18 mouse cellular contexts compared by ENCODE assay signal in the genomic region with DNA sequence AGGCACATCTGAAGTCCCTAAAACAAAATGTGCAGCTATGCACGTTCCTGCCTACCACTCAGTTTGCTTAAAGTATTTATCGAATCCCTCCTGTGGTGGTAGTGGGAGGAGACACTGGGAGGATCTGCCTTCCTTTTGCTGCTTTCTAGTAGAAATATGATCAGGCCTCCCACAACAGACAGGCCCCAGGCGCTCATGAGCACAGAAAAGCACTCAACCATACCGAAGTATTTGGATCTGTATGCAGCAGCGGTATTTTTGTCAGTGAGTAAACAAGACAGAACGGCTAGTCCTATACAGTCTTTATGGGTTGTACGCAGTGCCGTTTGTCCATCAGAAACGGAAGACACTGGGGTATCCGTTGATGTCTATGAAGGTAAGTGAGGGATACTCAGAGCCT. TPM values are rescaled to one million over a fixed set of nuclear protein-coding genes. Genes with fewer than 3 reads are reported as not detected.
DNase-seq lines count a peak whose midpoint lies in the region; ATAC-seq and TF ChIP-seq lines count a peak whose summit lies in the region.
"Had no signal": no experiment of that assay in that cellular context is flagged by ENCODE, and none has a peak within 500 bp of the region (broad histone marks: within the 10 kb centered on the region; RNA-seq: fewer than 3 reads in every experiment).

No protein-coding gene starts in this region.

- ATAC-seq in kidney, embryonic 14.5 days (ENCODE audit: low FRiP score, low TSS enrichment): peak; percentile 90
- ATAC-seq in Patski: peak; percentile 99

- POLR2A ChIA-PET in Patski (lab: Charles Lee): no interaction called here

- WGBS in kidney, embryonic 14.5 days: 40% methylated on average over 10 of the region's 10 CpGs

- peak; percentile 20 for DNase-seq in embryo, embryonic 10.5 days (ENCODE audit: low spot score)
- no peak for DNase-seq in embryo, embryonic 10 days (ENCODE audit: low spot score)
- DNase-seq in kidney, adult 9 months: no peak
- no peak for DNase-seq in Patski (ENCODE audit: low read depth, low spot score)
- DNase-seq in kidney, postnatal 4 days: peak; percentile 27 to 48
- DNase-seq in left cerebral cortex, adult 2 months (ENCODE audit: extremely low spot score in 1 of 2, low spot score in 2 of 2): no peak
- DNase-seq in gastrocnemius, postnatal 25 days: no peak
- DNase-seq: adrenal gland, adult 2 months; cerebellum, postnatal 10 days; gastrocnemius, adult 2 months; heart, postnatal 10 days; layer of hippocampus, postnatal 36 days; thymus, postnatal 25 days had no signal

- TF ChIP-seq CTCF in Patski (IDR thresholded peaks at IDR 0.05): no peak
- no peak for TF ChIP-seq CTCF in left cerebral cortex, adult 2 months (IDR thresholded peaks at IDR 0.05)

- H3K36me3 ChIP-seq in kidney, embryonic 14.5 days (ENCODE audit: control insufficient read depth, insufficient read depth, low read length): no peaks in the 10 kb centered on the region
- H3K36me3 ChIP-seq: forebrain, embryonic 10.5 days; liver, embryonic 15.5 days; neural tube, embryonic 12.5 days had no signal

- H3K9ac ChIP-seq in kidney, embryonic 14.5 days (ENCODE audit: low read depth, low read length): no peak overlapping the region
- H3K9ac ChIP-seq: hindbrain, embryonic 14.5 days; liver, embryonic 15.5 days; neural tube, embryonic 12.5 days had no signal

- peak overlapping the region; percentile 27 for H3K4me2 ChIP-seq in kidney, embryonic 14.5 days (replicated peaks; ENCODE audit: low read depth, low read length)
- H3K4me2 ChIP-seq: hindbrain, embryonic 14.5 days; liver, embryonic 15.5 days; neural tube, embryonic 12.5 days had no signal

- peaks cover 4% of the 10 kb centered on the region; the same call in 1 of the 2 replicates for H3K4me1 ChIP-seq in kidney, embryonic 14.5 days (ENCODE audit: control insufficient read depth, insufficient read depth, low read length)
- H3K4me1 ChIP-seq: liver, embryonic 15.5 days; neural tube, embryonic 12.5 days had no signal

- H3K4me3 ChIP-seq in kidney, embryonic 14.5 days (ENCODE audit: low read length): no peak overlapping the region
- H3K4me3 ChIP-seq in left cerebral cortex, adult 2 months: no peak overlapping the region
- H3K4me3 ChIP-seq: forebrain, embryonic 10.5 days; gastrocnemius, adult 2 months; liver, embryonic 15.5 days; neural tube, embryonic 12.5 days had no signal

- in situ Hi-C loops in Patski (cut with MboI; ENCODE audit: low pct_unique_long_range_greater_than_20kb): no loop called here

- intact Hi-C loops in left cerebral cortex, adult 2 months (cut with DNase I): no loop called here

- CTCF ChIA-PET in Patski (lab: Charles Lee): interaction anchor here (0.7 to 1.4 kb wide), 3 partner anchors 15 to 331 kb away, joined by 3 read pairs; no protein-coding TSS in a partner anchor

- H3K27me3 ChIP-seq in kidney, embryonic 14.5 days (ENCODE audit: control insufficient read depth, insufficient read depth, low read length): no peaks in the 10 kb centered on the region
- no peaks in the 10 kb centered on the region for H3K27me3 ChIP-seq in Patski
- H3K27me3 ChIP-seq: liver, embryonic 15.5 days; neural tube, embryonic 12.5 days had no signal

- H3K9me3 ChIP-seq in kidney, embryonic 14.5 days (ENCODE audit: control insufficient read depth, low read length): no peaks in the 10 kb centered on the region
- H3K9me3 ChIP-seq: liver, embryonic 15.5 days; neural tube, embryonic 12.5 days had no signal

- no peak overlapping the region for H3K27ac ChIP-seq in kidney, embryonic 14.5 days (ENCODE audit: low read depth, low read length)
- H3K27ac ChIP-seq in left cerebral cortex, adult 2 months: no peak overlapping the region
- H3K27ac ChIP-seq: forebrain, embryonic 10.5 days; gastrocnemius, adult 2 months; hindbrain, embryonic 14.5 days; liver, embryonic 15.5 days; neural tube, embryonic 12.5 days had no signal

RNA-seq across cellular contexts. Expression of a gene that starts 37.4 kb away (rescaled TPM):
- polyA plus RNA-seq in kidney, embryonic 14.5 days (2014; fragmentation: Nextera tagmentation; extraction: Ambion mirVana): 20.2 and 36.0 TPM in 2 replicates
- polyA plus RNA-seq in Patski (2021): 13.7 TPM
- total RNA-seq in left cerebral cortex, adult 2 months (2021): 1 to 10 TPM; 8.9 to 9.3 TPM
- 1 to 10 TPM; 1.9 to 2.5 TPM for total RNA-seq in gastrocnemius, postnatal 25 days (2021)

Comparison
In these comparisons a context has a peak if more than half of its experiments do, and no peak if none do; other contexts are left out.
1. DNase-seq: peak in embryo, embryonic 10.5 days (single experiment) and kidney, postnatal 4 days (2 of 2); none in embryo, embryonic 10 days (single experiment), kidney, adult 9 months (single experiment), Patski (single experiment), left cerebral cortex, adult 2 months (0 of 2) and gastrocnemius, postnatal 25 days (single experiment).